Mouse (Mus musculus) cerebellum, adult 9-11 months (tissue): ENCODE data around the gene 4933407L21Rik.
A peak's percentile ranks its signal among the peaks of the same experiment; 100 is the strongest.

Source experiments
- DNase-seq: peaks from one replicate; pipeline ENCODE4 v3.0.0; 2022

Gene 4933407L21Rik

DNA sequence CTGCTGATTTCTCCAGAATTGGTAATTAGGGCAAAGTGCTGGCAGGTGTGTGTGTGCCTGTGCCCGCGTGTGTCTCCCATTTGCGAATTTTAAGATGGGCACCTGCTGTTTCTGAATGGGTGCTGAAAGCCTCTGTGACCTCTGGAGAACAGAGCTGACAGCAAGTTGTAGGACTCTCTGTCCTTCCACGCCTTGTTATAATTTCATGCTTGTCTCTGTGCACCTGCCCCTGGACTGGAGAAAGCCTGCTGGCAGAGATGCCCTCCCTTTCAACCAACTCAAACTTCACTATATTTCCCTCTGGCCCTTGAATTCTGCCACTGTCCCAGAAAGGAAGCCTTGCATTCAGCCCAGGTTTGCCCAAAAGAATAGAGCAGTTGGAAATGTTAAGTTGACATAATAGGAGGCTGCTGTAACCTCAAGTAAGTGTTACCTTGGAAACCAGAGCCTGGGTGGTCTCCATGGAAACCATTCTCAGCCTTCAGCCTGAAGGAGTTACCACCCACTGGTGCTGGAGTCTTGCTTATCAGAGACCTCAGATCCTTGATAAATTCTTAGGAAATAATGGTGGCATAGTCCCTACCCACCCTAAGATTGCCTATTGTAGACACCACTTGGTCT is 11.3 kb upstream of the 4933407L21Rik start:
- no peak for DNase-seq

GRCm38 (mm10) chr1:85919621-85920020 is 8.7 kb upstream of the 4933407L21Rik start:
- DNase-seq = no peak

GRCm38 (mm10) chr1:85921725-85922124 is 6.6 kb upstream of the 4933407L21Rik start:
- DNase-seq = peak; percentile 48

DNA sequence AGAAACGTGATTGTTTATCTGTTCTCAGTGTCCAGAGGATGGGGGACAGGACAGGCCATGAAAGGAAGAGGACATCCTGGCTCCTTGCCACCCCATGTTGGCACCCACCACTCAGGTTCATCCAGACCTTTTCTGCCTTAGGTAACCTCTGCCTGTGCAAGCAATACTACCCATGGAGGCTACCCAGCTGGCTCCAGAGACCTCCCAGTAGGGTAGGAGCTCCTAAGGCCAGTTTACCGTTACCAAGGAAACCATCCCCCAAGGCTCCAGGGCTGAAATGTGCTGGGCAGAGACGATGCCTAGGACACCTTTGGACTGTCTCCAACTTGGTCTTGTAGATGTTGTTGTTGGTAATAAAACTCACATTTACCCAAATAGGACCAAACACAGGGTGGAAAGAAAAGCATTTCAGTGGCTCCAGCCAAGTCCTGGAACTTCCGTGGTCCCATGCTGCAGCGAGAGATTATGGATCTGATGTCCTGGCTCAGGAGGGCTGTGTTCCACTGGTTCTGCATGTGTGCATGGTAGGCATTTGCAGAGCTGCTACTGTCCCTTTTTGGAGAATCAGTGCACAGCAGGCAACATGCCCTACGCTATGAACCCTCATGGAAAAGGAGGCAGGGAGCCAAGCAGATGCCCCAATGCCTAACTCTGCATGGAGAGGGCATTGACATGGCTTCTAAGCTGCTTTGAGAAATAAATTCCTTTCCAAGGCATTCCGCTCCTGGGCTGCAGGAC is 6.0 kb upstream of the 4933407L21Rik start:
- DNase-seq = peak; percentile 37

- no peak for DNase-seq
Measured at GRCm38 (mm10) chr1:85922865-85923211, 5.4 kb upstream of the 4933407L21Rik start.

- DNase-seq = no peak
Measured at GRCm38 (mm10) chr1:85925183-85925582, 3.1 kb upstream of the 4933407L21Rik start.

DNA sequence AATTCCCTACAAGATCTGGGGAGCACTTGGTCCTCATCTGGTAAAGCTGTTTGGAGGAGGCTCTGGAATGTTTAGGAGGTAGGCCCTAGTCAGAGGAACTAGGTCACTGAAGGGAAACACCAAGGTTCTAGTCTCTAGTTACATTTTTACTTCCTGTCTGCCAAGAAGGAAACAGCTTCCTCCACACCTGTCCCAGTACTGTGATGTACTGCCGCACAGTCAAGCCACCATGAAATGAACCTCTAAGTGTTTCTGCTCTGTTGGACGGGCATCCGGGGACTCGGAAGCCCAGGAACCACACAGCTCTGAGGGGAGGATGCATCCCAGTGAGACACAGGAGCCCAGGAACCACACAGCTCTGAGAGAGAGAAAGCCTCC is 394 bp downstream of the 4933407L21Rik start:
- DNase-seq = no peak

DNA sequence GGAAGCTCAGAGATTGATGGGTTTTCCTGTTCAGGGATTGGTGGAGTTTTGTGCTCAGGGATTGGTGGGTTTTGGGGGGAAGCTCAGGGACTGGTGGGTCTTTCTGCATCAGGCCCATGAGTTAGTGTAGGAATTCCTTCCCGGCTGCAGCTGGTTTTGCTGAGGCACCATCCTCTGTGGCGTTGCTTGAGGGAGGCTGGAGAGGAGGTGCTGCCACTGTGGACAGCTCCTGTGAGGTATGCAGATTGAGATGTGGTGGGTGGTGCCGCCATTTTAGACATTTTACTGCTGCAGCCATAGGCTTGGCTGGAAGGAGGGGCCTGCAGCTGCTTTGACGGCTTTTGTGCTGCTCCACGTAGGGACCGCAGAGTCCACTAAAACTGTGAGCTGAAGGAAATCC is 1.1 kb downstream of the 4933407L21Rik start:
- DNase-seq = no peak

DNA sequence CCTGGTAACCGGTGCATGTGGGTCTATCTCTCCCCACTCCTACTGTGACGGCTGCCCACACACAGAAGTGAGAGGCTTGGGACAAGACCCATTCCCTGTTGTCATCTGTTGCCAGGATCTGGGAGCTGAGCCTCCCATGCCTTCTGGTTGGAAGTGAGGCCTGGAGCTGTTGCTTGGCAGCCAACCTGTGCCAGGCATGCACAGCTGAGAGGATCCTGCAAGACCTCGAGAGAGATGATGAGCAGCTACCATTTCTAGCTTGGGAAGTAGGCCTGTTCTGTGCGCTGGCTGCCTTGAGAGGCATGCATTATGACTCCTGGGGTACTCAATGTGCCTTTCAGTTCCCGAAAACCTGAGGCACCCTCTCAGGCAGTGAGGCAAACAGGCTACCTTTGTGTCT is 2.9 kb downstream of the 4933407L21Rik start:
- no peak for DNase-seq

DNA sequence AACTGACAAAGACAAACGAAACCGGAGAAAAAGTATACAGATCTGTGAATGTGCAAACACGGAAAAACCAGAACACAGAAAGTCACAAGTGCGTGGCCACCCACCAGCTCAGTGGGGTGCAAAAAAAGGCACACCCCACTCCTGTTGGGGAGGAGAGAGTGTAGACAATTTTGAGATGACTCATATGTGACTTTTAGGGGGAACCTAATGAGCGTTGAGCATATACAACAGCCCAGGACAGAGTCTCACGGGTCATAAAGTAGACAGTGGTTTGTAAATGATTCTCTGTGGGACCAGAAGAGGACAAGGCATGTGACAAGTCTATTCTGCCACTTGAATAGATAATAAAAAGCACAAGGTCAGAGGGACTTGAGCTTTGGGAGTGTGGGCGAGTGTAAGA is 4.9 kb downstream of the 4933407L21Rik start:
- no peak for DNase-seq

GRCm38 (mm10) chr1:85933631-85934465 is 5.6 kb downstream of the 4933407L21Rik start:
- DNase-seq = no peak

DNA sequence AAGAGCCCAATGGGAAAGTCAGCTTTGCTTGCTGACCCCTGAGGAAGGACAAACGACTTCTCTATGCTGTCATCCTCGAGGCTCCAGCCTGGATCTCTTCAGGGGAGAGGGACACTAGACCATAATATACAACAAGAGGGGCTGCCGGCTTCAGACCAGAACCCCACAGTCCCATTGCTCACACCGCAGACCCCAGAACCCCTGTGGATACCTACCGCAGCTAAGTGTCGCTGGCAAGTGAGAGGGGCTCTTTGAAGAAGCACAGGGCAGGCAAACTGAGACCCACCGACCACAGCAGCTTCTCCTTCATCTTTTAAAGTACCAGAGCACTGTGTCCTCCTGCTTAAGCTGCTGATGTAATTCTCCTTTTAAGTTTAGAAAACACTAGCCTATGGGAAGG is 6.3 kb downstream of the 4933407L21Rik start:
- DNase-seq = no peak

DNA sequence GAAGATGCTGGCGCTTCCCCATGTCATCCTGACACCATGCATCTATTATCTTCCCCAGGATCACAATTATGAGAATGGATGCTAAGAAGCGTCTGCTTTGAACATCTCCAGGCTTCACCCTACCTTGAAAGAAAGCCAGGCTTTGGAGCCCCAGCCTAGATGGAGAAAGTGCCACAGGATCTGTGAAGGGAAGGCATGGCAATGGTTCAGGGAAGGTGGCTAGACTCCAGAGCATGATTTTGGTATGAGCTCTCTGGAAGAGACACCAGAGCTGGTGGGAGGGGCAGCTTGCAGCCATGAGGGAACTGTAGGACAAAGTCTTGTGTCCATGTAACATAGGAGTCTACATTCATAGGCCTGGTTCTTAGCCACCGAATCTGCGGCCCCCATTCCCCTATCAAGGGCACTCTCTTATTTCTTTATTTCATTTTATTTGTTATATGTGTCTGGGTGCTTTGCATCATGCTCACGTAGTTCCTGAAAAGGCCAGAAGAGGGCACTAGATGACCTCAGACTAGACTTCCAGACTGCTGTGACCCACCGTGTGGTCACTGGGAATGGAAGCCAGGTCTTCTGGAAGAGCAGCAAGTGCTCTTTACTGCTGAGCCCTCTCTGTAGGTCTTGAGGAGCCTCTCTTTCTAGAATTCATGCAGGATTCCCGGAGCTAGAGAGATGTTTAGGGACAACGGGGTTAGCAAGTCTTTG is 7.0 kb downstream of the 4933407L21Rik start:
- DNase-seq = peak; percentile 38

- DNase-seq = peak; percentile 15
Measured at GRCm38 (mm10) chr1:85936265-85936664, 8.0 kb downstream of the 4933407L21Rik start.

DNA sequence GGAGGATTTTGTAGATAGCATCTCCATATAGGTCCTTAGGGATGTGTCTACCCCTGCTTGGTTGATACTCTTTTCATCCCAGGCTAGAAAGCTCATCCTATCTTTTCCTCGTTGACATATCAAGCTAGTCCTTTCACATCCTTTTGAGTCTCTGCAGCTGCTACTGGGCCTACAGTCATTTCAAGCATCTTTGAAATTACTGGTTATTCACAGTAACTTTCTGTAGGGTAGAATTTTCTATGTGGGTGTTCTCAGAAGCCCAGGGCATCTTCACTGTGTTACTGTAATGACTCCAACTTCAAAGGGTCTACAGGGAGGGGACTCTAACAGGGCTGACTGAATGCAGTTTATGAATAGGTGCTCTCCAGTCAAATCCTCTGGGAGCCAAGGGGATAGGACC is 9.0 kb downstream of the 4933407L21Rik start:
- DNase-seq = no peak

- DNase-seq = no peak
Measured at GRCm38 (mm10) chr1:85942318-85942717, 14.0 kb downstream of the 4933407L21Rik start.

GRCm38 (mm10) chr1:85949085-85949684 is 20.9 kb downstream of the 4933407L21Rik start:
- DNase-seq = no peak

GRCm38 (mm10) chr1:85955150-85955549 is 26.9 kb downstream of the 4933407L21Rik start:
- DNase-seq = no peak

- DNase-seq = no peak
Measured at GRCm38 (mm10) chr1:85957290-85957689, 29.0 kb downstream of the 4933407L21Rik start.

- DNase-seq = no peak
Measured at GRCm38 (mm10) chr1:85957942-85958619, 29.8 kb downstream of the 4933407L21Rik start.

GRCm38 (mm10) chr1:85959129-85959888 is 31.0 kb downstream of the 4933407L21Rik start:
- DNase-seq = no peak
